Mouse (Mus musculus) stomach, embryonic 14.5 days (tissue): Measurements from ENCODE around the gene Rnaset2a. TPM values are rescaled to one million over a fixed set of nuclear protein-coding genes. Genes with fewer than 3 reads are reported as not detected.
"Not testable (repeated sequence)": the region's sequence is repeated elsewhere in the genome, so short reads cannot be mapped to it uniquely, and the experiment has no call there.

Source experiments
- ATAC-seq: fragments of 200-750 bp; cut with Nextera tagmentation; 2 replicates; pipeline ENCODE4 v1.8.0; 2017; ENCODE audit warnings: low read depth, moderate TSS enrichment; ENCODE audit not compliant: insufficient number of reproducible peaks, insufficient read depth, low FRiP score
- H3K27ac ChIP-seq: fragments of 300-500 bp; sonication (generic); 2 replicates; pipeline ENCODE4 v1.5.1; 2014; ENCODE audit warnings: mild to moderate bottlenecking, low read length, moderate library complexity, mixed read lengths
- H3K27me3 ChIP-seq: fragments of 300-500 bp; sonication (generic); 2 replicates; pipeline ENCODE4 v1.6.1; 2014; ENCODE audit warnings: low read length, control low read depth, mixed read lengths; ENCODE audit not compliant: control insufficient read depth, insufficient read depth
- H3K36me3 ChIP-seq: fragments of 300-500 bp; sonication (generic); 2 replicates; pipeline ENCODE4 v1.6.1; 2014; ENCODE audit warnings: mild to moderate bottlenecking, control low read depth, low read length, moderate library complexity, mixed read lengths; ENCODE audit not compliant: control insufficient read depth, insufficient read depth
- H3K4me1 ChIP-seq: fragments of 300-500 bp; sonication (generic); 2 replicates; pipeline ENCODE4 v1.6.1; 2014; ENCODE audit warnings: low read length, control low read depth, mixed read lengths; ENCODE audit not compliant: control insufficient read depth, insufficient read depth
- H3K4me2 ChIP-seq: fragments of 300-500 bp; sonication (generic); replicated peaks from 2 replicates; pipeline ENCODE4 v1.6.1; 2014; ENCODE audit warnings: low read depth, low read length, control low read depth
- H3K4me3 ChIP-seq: fragments of 300-500 bp; sonication (generic); 2 replicates; pipeline ENCODE4 v1.5.1; 2014; ENCODE audit warnings: low read depth, low read length, control low read depth
- H3K9ac ChIP-seq: fragments of 300-500 bp; sonication (generic); replicated peaks from 2 replicates; pipeline ENCODE4 v1.6.1; 2014; ENCODE audit warnings: low read depth, mild to moderate bottlenecking, control low read depth, low read length, moderate library complexity, mixed read lengths
- H3K9me3 ChIP-seq: fragments of 300-500 bp; sonication (generic); 2 replicates; pipeline ENCODE4 v1.6.1; 2016; ENCODE audit warnings: low read depth, low read length, control low read depth; ENCODE audit not compliant: control insufficient read depth
- WGBS: fragments of 180-500 bp; shearing (Covaris S2); extraction: QIAGEN DNeasy Blood & Tissue Kit; methylation state at CpG from one replicate; pipeline ENCODE4 v1.1.7; 2014; 5-methylcytosine and 5-hydroxymethylcytosine counted together
- polyA plus RNA-seq: library from polyadenylated mRNA; unstranded; fragments of >200 nt; fragmentation: Nextera tagmentation; extraction: Ambion mirVana; gene quantifications from 2 replicates; pipeline ENCODE4 v1.2.1, GENCODE M21; 2014

Gene Rnaset2a
- polyA plus RNA-seq, 1 experiment from 2014 or later: 30.8 TPM

GRCm38 (mm10) chr17:8128326-8128993, 19.4 kb downstream of the Rnaset2a start:
- not testable (repeated sequence) for H3K36me3 ChIP-seq, H3K27ac ChIP-seq, H3K4me1 ChIP-seq, H3K9me3 ChIP-seq, H3K27me3 ChIP-seq, ATAC-seq, H3K4me2 ChIP-seq, H3K9ac ChIP-seq, H3K4me3 ChIP-seq
- WGBS: no CpG with 5 or more reads among the region's 7 CpGs

- H3K4me1 ChIP-seq, H3K9ac ChIP-seq, H3K4me2 ChIP-seq, H3K27ac ChIP-seq, H3K27me3 ChIP-seq, H3K9me3 ChIP-seq, H3K36me3 ChIP-seq, H3K4me3 ChIP-seq: not testable (repeated sequence)
- WGBS: 60% methylated on average over 1 of the region's 6 CpGs
- ATAC-seq: peak; percentile 61; the same call in 1 of the 2 replicates
Observed at GRCm38 (mm10) chr17:8124586-8124985, 23.3 kb downstream of the Rnaset2a start.

DNA sequence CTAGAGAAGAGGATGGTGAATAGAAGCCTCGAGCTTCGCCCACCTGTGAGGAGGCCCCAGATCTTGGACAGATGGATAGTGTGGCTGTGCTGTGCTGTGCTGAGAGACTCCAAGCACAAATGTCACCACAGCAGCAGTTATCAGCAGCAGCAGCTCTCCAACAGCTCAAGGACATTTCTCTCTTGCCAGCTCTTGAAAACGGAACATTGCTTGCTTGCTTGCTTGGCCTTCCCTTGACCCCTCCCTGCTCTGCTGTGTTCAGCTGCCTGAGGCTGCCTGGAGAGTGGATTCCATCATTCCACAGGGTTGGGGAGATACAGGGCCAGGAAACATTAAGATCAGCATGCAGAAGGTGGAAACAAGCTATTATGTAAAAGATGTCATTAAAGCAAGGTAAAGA, 24.9 kb downstream of the Rnaset2a start:
- not testable (repeated sequence) for H3K9me3 ChIP-seq, H3K27me3 ChIP-seq, ATAC-seq, H3K36me3 ChIP-seq, H3K4me2 ChIP-seq, H3K4me1 ChIP-seq, H3K9ac ChIP-seq, H3K27ac ChIP-seq, H3K4me3 ChIP-seq
- no CpG with 5 or more reads among the region's 3 CpGs for WGBS

DNA sequence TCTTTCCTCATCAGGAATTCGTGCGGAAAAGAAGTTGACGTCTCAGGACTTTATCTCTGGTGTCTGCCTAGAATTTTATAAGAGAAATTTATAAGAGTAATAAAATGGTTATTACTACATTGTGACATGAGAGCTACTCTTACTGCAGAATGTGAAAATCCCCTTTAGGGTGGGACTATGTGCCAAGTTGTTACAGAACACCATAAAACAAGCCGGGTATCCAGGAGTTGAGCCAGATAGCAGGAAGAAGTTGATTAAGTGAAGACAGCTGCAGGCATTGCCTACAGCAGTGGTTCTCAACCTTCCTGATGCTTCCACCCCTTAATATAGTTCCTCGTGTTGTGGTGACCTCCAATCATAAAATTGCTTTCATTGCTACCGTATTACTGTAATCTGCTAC, 31.0 kb downstream of the Rnaset2a start:
- H3K27ac ChIP-seq, H3K9ac ChIP-seq, H3K4me2 ChIP-seq, H3K4me3 ChIP-seq, H3K27me3 ChIP-seq, H3K4me1 ChIP-seq, H3K36me3 ChIP-seq, ATAC-seq, H3K9me3 ChIP-seq: not testable (repeated sequence)
- WGBS: no CpG with 5 or more reads among the region's 6 CpGs

DNA sequence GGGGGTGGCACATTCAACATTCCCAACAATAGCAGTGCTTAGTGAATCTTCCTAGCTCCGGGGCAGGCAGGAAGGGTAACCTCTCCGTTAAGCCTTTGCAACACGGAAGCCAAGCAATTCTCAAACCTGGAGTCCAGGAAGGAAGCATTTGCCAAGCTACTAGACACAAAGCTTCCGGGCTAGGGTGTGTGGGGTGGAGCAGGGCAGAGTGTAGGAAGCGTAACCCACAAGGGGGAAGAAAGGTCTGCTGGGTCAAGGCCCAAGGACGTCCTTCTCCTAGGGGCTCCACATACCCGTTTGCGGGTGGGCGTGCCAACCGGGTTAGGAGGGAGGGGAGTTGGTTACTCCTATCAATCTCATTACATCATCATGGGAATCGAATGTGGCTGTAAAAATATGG, 31.5 kb downstream of the Rnaset2a start:
- not testable (repeated sequence) for H3K27me3 ChIP-seq, H3K4me2 ChIP-seq, H3K4me3 ChIP-seq, H3K9me3 ChIP-seq, H3K4me1 ChIP-seq, ATAC-seq, H3K36me3 ChIP-seq, H3K27ac ChIP-seq, H3K9ac ChIP-seq
- 91% methylated on average over 5 of the region's 11 CpGs for WGBS

DNA sequence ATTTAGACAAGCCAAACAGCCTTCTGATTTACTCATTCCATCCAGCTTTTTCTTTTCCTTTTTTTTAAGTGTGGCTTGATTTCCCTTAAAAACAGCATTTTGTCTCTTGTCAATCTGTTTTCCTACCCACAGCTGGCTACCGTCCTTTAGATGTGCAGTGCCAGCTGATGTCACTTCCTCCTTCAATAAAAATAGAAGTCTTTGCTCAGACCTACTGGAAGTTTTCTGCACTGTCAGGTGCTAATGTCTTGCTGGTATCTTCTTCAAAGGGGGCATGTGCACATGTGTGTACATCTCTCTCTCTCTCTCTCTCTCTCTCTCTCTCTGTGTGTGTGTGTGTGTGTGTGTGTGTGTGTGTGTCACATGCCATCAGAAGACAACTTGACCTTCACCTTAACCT, 35.7 kb downstream of the Rnaset2a start:
- not testable (repeated sequence) for H3K9ac ChIP-seq, ATAC-seq, H3K27me3 ChIP-seq, H3K9me3 ChIP-seq, H3K4me3 ChIP-seq, H3K4me2 ChIP-seq, H3K36me3 ChIP-seq, H3K4me1 ChIP-seq, H3K27ac ChIP-seq
- no CpG with 5 or more reads among the region's 1 CpGs for WGBS

DNA sequence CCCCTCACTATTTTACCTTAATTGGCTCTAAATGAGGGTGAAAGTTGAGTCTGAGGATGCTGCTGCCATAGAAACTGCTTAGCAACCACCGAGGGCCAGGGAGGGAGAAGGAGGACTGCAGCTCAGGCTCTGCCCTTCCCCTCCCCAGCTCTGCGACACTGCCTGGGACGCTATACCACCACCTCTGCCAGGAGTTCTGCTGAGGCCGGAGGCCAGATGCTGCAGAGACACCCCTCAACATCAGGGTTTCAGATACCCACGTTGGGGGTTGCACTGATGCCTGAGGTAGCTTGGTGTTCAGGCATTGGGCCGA, 46.6 kb downstream of the Rnaset2a start:
- H3K27ac ChIP-seq, H3K4me3 ChIP-seq, ATAC-seq, H3K9ac ChIP-seq, H3K9me3 ChIP-seq, H3K4me2 ChIP-seq, H3K27me3 ChIP-seq, H3K36me3 ChIP-seq, H3K4me1 ChIP-seq: not testable (repeated sequence)
- WGBS: 64% methylated on average over 3 of the region's 6 CpGs

- not testable (repeated sequence) for H3K27ac ChIP-seq, H3K9ac ChIP-seq, H3K36me3 ChIP-seq, H3K4me1 ChIP-seq, ATAC-seq, H3K27me3 ChIP-seq, H3K4me3 ChIP-seq, H3K9me3 ChIP-seq, H3K4me2 ChIP-seq
- WGBS: 43% methylated on average over 7 of the region's 26 CpGs
Observed at GRCm38 (mm10) chr17:8100405-8101296, 47.2 kb downstream of the Rnaset2a start.
